Mouse (Mus musculus) lung, embryonic 15.5 days (tissue): ENCODE results near the gene Pcsk6. TPM values are rescaled to one million over a fixed set of nuclear protein-coding genes. Genes with fewer than 3 reads are reported as not detected.
"Not testable (repeated sequence)": the region's sequence is repeated elsewhere in the genome, so short reads cannot be mapped to it uniquely, and the experiment has no call there.

ENCODE experiments used
- ATAC-seq: fragments of 200-750 bp; cut with Nextera tagmentation; 2 replicates; pipeline ENCODE4 v1.8.0; 2017; ENCODE audit warnings: moderate number of reproducible peaks, borderline replicate concordance; ENCODE audit not compliant: low FRiP score, low TSS enrichment; ENCODE audit errors: extremely low read depth
- H3K27ac ChIP-seq: fragments of 300-500 bp; sonication (generic); 2 replicates; pipeline ENCODE4 v1.5.1; 2015; ENCODE audit warnings: moderate library complexity, mild to moderate bottlenecking, inconsistent platforms
- H3K27me3 ChIP-seq: fragments of 300-500 bp; sonication (generic); 2 replicates; pipeline ENCODE4 v1.6.1; 2015; ENCODE audit warnings: inconsistent platforms
- H3K36me3 ChIP-seq: fragments of 300-500 bp; sonication (generic); 2 replicates; pipeline ENCODE4 v1.6.1; 2015; ENCODE audit warnings: inconsistent platforms
- H3K4me1 ChIP-seq: fragments of 300-500 bp; sonication (generic); 2 replicates; pipeline ENCODE4 v1.6.1; 2015; ENCODE audit warnings: inconsistent platforms
- H3K4me2 ChIP-seq: fragments of 300-500 bp; sonication (generic); 2 replicates; pipeline ENCODE4 v1.6.1; 2015; ENCODE audit warnings: inconsistent platforms, mild to moderate bottlenecking, moderate library complexity
- H3K4me3 ChIP-seq: fragments of 300-500 bp; sonication (generic); 2 replicates; pipeline ENCODE4 v1.5.1; 2015; ENCODE audit warnings: mild to moderate bottlenecking, inconsistent platforms
- H3K9ac ChIP-seq: fragments of 300-500 bp; sonication (generic); 2 replicates; pipeline ENCODE4 v1.6.1; 2015; ENCODE audit warnings: inconsistent platforms
- H3K9me3 ChIP-seq: fragments of 300-500 bp; sonication (generic); 2 replicates; pipeline ENCODE4 v1.6.1; 2016; ENCODE audit warnings: inconsistent platforms
- WGBS: fragments of 180-500 bp; shearing (Covaris S2); methylation state at CpG from one replicate; pipeline ENCODE4 v1.1.7; 2015; 5-methylcytosine and 5-hydroxymethylcytosine counted together
- polyA plus RNA-seq: library from polyadenylated mRNA; unstranded; fragments of >200 nt; fragmentation: Nextera tagmentation; extraction: Ambion mirVana; gene quantifications from 2 replicates; pipeline ENCODE4 v1.2.1, GENCODE M21; 2015

Gene Pcsk6
- polyA plus RNA-seq, 1 experiment from 2014 or later, result 7.6 TPM

DNA sequence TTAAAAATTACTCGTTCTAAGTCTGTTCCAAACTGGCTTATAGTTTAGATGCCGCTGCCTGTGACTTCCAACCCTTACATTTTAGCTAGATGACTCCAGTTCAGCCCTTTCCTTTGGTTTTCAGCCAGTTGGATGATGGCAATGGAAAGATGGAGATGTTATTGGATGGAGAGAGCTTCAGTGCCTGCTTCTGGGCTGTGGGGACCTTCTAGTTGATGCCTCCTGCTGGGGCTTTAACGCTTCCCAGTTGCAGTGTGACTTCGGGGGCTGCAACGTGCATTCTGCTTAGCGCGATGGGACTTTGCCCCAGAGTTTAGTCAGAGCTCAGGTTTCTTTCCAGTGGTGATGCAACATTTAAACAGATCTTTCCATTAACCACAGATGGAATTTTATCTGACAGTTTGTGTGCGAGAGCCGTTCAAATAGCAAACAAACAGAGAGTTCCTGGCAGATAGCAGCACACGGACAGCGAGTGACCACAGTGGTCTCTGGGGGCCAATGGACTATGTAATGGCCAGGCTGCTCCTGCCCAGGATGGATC is 53.3 kb downstream of the Pcsk6 start:
- H3K4me2 ChIP-seq, result no peak overlapping the region
- no peaks in the 10 kb centered on the region for H3K36me3 ChIP-seq

GRCm38 (mm10) chr7:65915821-65916220 is 54.3 kb downstream of the Pcsk6 start:
- H3K27ac ChIP-seq, result no peak overlapping the region
- H3K4me3 ChIP-seq, result no peak overlapping the region
- no peaks in the 10 kb centered on the region for H3K36me3 ChIP-seq
- no peak for ATAC-seq
- no peak overlapping the region for H3K4me2 ChIP-seq
- no peak overlapping the region for H3K9ac ChIP-seq
- 91% methylated on average over 7 of the region's 7 CpGs for WGBS
- H3K9me3 ChIP-seq, result no peaks in the 10 kb centered on the region
- no peaks in the 10 kb centered on the region for H3K4me1 ChIP-seq
- H3K27me3 ChIP-seq, result no peaks in the 10 kb centered on the region

More for the DNA sequence above, 53.3 kb downstream of the Pcsk6 start:
- H3K9me3 ChIP-seq, result no peaks in the 10 kb centered on the region
- no peak overlapping the region for H3K27ac ChIP-seq
- H3K4me1 ChIP-seq, result no peaks in the 10 kb centered on the region; the same call in 1 of the 2 replicates
- H3K4me3 ChIP-seq, result no peak overlapping the region
- no peak overlapping the region for H3K9ac ChIP-seq
- ATAC-seq, result no peak
- WGBS, result 33% methylated on average over 11 of the region's 11 CpGs
- H3K27me3 ChIP-seq, result no peaks in the 10 kb centered on the region

DNA sequence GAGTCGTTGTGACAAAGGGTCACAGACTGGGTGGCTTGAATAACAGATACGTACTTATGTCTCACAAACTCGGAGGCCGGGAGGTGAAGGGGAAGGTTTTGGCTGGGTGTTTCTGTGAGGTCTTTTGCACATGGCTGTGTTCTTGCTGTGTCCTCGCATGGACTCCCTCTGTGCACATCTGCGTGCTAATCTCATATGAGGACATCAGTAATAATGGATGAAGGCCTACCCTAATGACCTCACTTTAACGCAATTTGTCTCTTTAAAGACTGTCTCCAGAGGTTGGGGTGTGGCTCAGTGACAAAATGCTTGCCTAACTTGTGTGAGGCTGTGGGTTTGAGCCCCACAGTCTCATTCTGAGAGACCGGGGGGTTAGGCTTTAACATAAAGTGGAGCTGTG is 55.0 kb downstream of the Pcsk6 start:
- Histone ChIP-seq H3K4me1 (no peaks in the 10 kb centered on the region), H3K27ac (no peak overlapping the region), H3K4me2 (no peak overlapping the region), H3K9me3 (no peaks in the 10 kb centered on the region), H3K9ac (no peak overlapping the region), H3K27me3 (no peaks in the 10 kb centered on the region), H3K4me3 (no peak overlapping the region), H3K36me3 (no peaks in the 10 kb centered on the region)
- ATAC-seq, result no peak
- 71% methylated on average over 8 of the region's 8 CpGs for WGBS

- no peak overlapping the region for H3K9ac ChIP-seq
- H3K27me3 ChIP-seq, result no peaks in the 10 kb centered on the region
- no peaks in the 10 kb centered on the region for H3K36me3 ChIP-seq
- no peaks in the 10 kb centered on the region for H3K4me1 ChIP-seq
- no peak overlapping the region for H3K27ac ChIP-seq
- no peak overlapping the region for H3K4me2 ChIP-seq
- H3K4me3 ChIP-seq, result no peak overlapping the region
- 91% methylated on average over 4 of the region's 4 CpGs for WGBS
- H3K9me3 ChIP-seq, result no peaks in the 10 kb centered on the region
- ATAC-seq, result no peak
Measured at GRCm38 (mm10) chr7:65918431-65918830, 56.9 kb downstream of the Pcsk6 start.

- 14% methylated on average over 5 of the region's 5 CpGs for WGBS
- ATAC-seq, result no peak
- Histone ChIP-seq H3K9ac (no peak overlapping the region), H3K4me1 (no peaks in the 10 kb centered on the region), H3K4me3 (no peak overlapping the region), H3K27me3 (no peaks in the 10 kb centered on the region), H3K9me3 (no peaks in the 10 kb centered on the region), H3K36me3 (no peaks in the 10 kb centered on the region), H3K27ac (no peak overlapping the region), H3K4me2 (no peak overlapping the region)
Measured at GRCm38 (mm10) chr7:65929398-65929797, 67.9 kb downstream of the Pcsk6 start.

DNA sequence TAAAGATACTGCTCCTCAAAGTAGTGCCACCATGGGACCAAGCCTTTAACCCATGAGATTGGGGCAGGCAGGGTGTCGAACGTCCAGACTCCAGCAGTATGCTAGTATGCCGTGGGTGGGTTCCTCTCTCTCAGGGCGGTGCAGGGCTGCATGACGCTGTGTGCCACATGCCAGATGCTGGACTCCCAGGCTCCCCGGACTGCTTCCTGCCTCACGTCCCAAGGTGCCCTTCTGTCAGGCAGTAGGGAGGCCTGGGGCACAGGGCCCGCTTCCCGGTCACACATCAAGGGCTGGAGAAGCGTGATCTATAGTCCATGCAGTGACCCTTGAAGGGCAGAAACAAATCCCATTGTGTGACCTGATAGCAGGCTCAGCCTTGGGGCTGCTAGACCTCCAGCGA is 68.9 kb downstream of the Pcsk6 start:
- no peak overlapping the region for H3K4me3 ChIP-seq
- H3K9ac ChIP-seq, result no peak overlapping the region
- WGBS, result 47% methylated on average over 11 of the region's 11 CpGs
- H3K27ac ChIP-seq, result no peak overlapping the region
- no peaks in the 10 kb centered on the region for H3K36me3 ChIP-seq
- H3K4me1 ChIP-seq, result no peaks in the 10 kb centered on the region
- no peak for ATAC-seq
- H3K4me2 ChIP-seq, result no peak overlapping the region
- H3K9me3 ChIP-seq, result no peaks in the 10 kb centered on the region
- H3K27me3 ChIP-seq, result no peaks in the 10 kb centered on the region

DNA sequence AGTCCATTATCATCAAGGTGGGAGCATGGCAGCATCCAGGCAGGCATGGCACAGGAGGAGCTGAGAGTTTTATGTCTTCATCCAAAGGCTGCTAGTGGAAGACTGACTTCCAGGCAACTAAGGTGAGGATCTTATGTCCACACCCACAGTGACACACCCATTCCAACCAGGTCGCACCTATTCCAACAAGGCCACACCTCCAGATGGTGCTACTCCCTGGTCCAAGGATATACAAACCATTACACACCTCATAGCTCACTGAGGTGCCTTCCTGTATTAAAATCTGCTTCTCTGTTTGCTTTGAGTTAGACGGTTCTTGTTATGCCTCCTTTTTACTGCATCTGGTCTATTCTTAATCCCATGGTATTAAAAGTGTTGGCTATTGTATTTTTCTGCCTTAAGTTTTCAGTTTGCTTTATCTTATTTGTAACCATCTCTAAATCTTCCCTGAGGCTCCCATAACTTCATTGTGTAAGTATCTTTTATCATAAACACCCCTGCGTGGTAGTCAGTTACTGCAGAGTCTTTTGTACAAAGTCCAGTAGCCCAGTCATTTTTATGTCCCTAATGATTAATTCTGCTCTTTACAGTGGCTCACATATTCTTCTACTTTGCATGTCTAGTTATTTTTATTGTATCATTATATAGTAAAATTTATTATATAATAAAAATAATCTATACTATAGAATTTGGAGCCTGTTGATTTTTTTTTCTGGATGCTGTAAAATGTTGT is 72.9 kb downstream of the Pcsk6 start:
- not testable (repeated sequence) for H3K9ac ChIP-seq, ATAC-seq, H3K4me3 ChIP-seq, H3K4me1 ChIP-seq, H3K27ac ChIP-seq, H3K4me2 ChIP-seq, H3K9me3 ChIP-seq, H3K27me3 ChIP-seq, H3K36me3 ChIP-seq
- 54% methylated on average over 3 of the region's 3 CpGs for WGBS

GRCm38 (mm10) chr7:65935211-65935610 is 73.7 kb downstream of the Pcsk6 start:
- Histone ChIP-seq H3K4me2 (no peak overlapping the region), H3K27me3 (no peaks in the 10 kb centered on the region), H3K36me3 (no peaks in the 10 kb centered on the region), H3K4me3 (no peak overlapping the region), H3K9me3 (no peaks in the 10 kb centered on the region), H3K9ac (no peak overlapping the region), H3K4me1 (no peaks in the 10 kb centered on the region), H3K27ac (no peak overlapping the region)
- 24% methylated on average over 1 of the region's 1 CpGs for WGBS
- ATAC-seq, result no peak

DNA sequence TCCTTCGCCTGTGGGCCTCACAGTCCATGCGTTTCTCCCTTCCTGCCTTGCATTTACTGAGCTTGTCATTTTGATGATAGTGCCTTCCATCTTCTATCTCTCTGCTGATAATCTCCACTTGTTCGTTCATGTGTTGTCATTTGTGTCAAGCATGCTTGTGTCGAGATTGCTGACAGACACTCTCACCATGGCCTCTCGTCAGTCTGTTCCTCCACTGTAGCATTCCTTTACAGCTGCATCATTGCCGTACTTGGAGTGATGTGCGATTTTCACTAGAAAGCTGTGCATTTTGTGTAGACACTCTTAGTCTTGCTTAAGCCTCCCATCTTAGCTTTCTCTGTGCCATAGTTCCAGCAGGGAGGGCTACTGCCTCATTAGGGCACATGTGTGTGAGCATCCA is 79.5 kb downstream of the Pcsk6 start:
- H3K4me3 ChIP-seq, result no peak overlapping the region
- no peaks in the 10 kb centered on the region for H3K27me3 ChIP-seq
- 34% methylated on average over 7 of the region's 7 CpGs for WGBS
- no peaks in the 10 kb centered on the region for H3K36me3 ChIP-seq
- no peaks in the 10 kb centered on the region for H3K4me1 ChIP-seq
- ATAC-seq, result no peak
- no peak overlapping the region for H3K9ac ChIP-seq
- no peak overlapping the region for H3K4me2 ChIP-seq
- no peak overlapping the region for H3K27ac ChIP-seq
- no peaks in the 10 kb centered on the region for H3K9me3 ChIP-seq

DNA sequence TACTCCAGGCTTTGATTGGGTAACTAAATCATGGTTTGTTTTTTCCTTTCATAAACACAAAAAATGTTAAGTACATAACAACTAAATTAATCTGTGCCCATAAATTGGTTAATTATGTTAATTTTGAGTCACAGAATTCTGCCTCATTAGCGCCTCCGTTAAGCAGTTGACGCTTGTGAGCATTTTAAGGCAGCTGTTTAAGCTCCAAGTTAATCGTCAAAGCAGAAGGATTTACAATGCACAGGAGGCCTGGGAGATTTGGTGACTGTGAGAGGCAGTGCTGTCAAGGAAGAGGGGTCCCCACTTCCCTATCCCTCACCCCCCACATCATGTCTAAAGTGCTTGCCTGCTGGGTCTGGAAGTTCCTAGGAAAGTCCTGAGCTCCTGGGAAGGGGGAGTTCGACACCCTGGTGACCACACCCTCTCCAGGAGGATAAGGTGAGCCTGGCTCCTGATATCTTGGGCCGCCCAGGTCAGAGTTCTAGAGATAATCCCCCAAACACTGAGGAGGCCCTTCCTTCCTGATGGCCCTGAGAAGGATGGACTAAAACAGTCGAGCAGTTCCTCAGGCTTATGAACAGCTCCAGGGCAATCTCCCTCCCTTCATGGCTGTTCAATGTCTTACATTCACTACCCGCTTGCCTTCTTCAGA is 83.9 kb downstream of the Pcsk6 start:
- H3K27me3 ChIP-seq, result no peaks in the 10 kb centered on the region
- no peak overlapping the region for H3K9ac ChIP-seq
- no peaks in the 10 kb centered on the region for H3K9me3 ChIP-seq
- no peaks in the 10 kb centered on the region for H3K4me1 ChIP-seq
- H3K4me2 ChIP-seq, result no peak overlapping the region
- H3K4me3 ChIP-seq, result no peak overlapping the region
- WGBS, result 56% methylated on average over 8 of the region's 8 CpGs
- ATAC-seq, result no peak
- H3K27ac ChIP-seq, result no peak overlapping the region
- no peaks in the 10 kb centered on the region for H3K36me3 ChIP-seq

DNA sequence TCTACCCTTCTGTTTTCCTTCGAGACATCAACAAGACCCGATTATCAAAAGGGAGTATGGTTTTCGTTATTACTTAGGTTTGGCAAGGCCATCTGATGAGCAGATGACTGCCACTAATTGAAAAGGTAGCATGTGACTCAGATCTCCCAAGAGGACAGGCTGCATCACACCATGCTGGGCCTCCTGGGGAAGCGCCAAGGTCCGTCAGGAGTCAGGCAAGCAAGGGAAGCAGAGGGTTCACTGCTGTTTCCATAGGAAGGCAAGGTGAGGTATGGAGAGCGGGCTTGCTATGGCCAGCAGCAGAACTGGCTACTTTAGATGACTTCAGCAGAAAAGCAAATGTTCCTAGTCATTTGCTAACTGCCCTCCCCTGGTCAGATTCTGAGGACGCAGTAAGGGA is 84.9 kb downstream of the Pcsk6 start:
- 88% methylated on average over 7 of the region's 7 CpGs for WGBS
- Histone ChIP-seq H3K9ac (no peak overlapping the region), H3K9me3 (no peaks in the 10 kb centered on the region), H3K4me2 (no peak overlapping the region), H3K4me3 (no peak overlapping the region), H3K4me1 (no peaks in the 10 kb centered on the region), H3K27ac (no peak overlapping the region), H3K27me3 (no peaks in the 10 kb centered on the region), H3K36me3 (no peaks in the 10 kb centered on the region)
- ATAC-seq, result no peak

DNA sequence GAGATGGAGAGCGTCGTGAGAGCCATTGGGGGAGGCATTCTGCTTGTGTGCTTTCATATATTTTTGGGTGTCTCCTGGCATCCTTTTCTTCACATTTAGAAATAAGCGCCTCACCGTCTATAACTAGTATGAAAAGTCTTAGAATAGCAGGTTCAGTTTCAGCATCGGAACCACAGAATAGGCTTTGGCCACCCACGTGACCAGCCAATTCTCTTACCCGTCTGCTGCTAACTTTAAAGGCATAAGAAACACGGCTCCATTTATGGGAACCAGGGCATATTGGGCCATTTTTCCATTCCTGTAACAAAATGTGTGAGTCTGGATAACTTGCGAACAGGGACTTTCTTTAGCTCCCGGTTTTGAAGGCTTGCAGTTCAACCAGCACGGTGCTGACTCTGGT is 87.4 kb downstream of the Pcsk6 start:
- no peaks in the 10 kb centered on the region for H3K9me3 ChIP-seq
- 90% methylated on average over 11 of the region's 11 CpGs for WGBS
- no peak overlapping the region for H3K9ac ChIP-seq
- no peak overlapping the region for H3K27ac ChIP-seq
- no peaks in the 10 kb centered on the region for H3K27me3 ChIP-seq
- no peak overlapping the region for H3K4me3 ChIP-seq
- no peak for ATAC-seq
- H3K4me1 ChIP-seq, result no peaks in the 10 kb centered on the region
- H3K4me2 ChIP-seq, result no peak overlapping the region
- no peaks in the 10 kb centered on the region for H3K36me3 ChIP-seq
